Comparison of ENCODE assay signal across 31 mouse cellular contexts in genomic region chr10:92810894-92811293, GRCm38 (mm10).
A peak's percentile ranks its signal among the peaks of the same experiment; 100 is the strongest.
DNase-seq lines count a peak whose midpoint lies in the region; ATAC-seq lines count a peak whose summit lies in the region.
"Had no signal": no experiment of that assay in that cellular context is flagged by ENCODE, and none has a peak within 500 bp of the region (broad histone marks: within the 10 kb centered on the region; RNA-seq: fewer than 3 reads in every experiment).

No protein-coding gene starts in this region.

- H3K27ac ChIP-seq in hindbrain, embryonic 10.5 days: no peak overlapping the region
- H3K27ac ChIP-seq in hindbrain, embryonic 14.5 days: no peak overlapping the region
- no peak overlapping the region for H3K27ac ChIP-seq in embryonic facial prominence, embryonic 11.5 days (replicated peaks; ENCODE audit: low read depth, low read length)
- no peak overlapping the region for H3K27ac ChIP-seq in limb, embryonic 12.5 days
- H3K27ac ChIP-seq: forebrain, embryonic 13.5 days; hindbrain, embryonic 13.5 days; liver, embryonic 13.5 days; midbrain, embryonic 12.5 days; neural tube, embryonic 12.5 days had no signal

- no peak overlapping the region for H3K4me2 ChIP-seq in hindbrain, embryonic 14.5 days (replicated peaks)
- H3K4me2 ChIP-seq in embryonic facial prominence, embryonic 11.5 days (ENCODE audit: low read depth, low read length): no peak overlapping the region
- no peak overlapping the region for H3K4me2 ChIP-seq in limb, embryonic 12.5 days
- H3K4me2 ChIP-seq: forebrain, embryonic 13.5 days; heart, embryonic 11.5 days; hindbrain, embryonic 13.5 days; liver, embryonic 13.5 days; midbrain, embryonic 12.5 days; neural tube, embryonic 12.5 days had no signal

- H3K4me1 ChIP-seq in hindbrain, embryonic 10.5 days (replicated peaks): no peaks in the 10 kb centered on the region
- no peaks in the 10 kb centered on the region for H3K4me1 ChIP-seq in hindbrain, embryonic 14.5 days (replicated peaks; ENCODE audit: control insufficient read depth, insufficient read depth, low read length)
- H3K4me1 ChIP-seq in embryonic facial prominence, embryonic 11.5 days (ENCODE audit: control insufficient read depth, insufficient read depth, low read length): no peaks in the 10 kb centered on the region
- H3K4me1 ChIP-seq in limb, embryonic 12.5 days (replicated peaks): no peaks in the 10 kb centered on the region
- H3K4me1 ChIP-seq: forebrain, embryonic 13.5 days; hindbrain, embryonic 13.5 days; liver, embryonic 13.5 days; megakaryocyte, embryonic 14.5 days; midbrain, embryonic 12.5 days; neural tube, embryonic 12.5 days had no signal

- DNase-seq in hindbrain, embryonic 10.5 days (ENCODE audit: low spot score): peak; percentile 23
- no peak for DNase-seq in hindbrain, embryonic 14.5 days (ENCODE audit: low spot score)
- DNase-seq in 3T3-L1 (ENCODE audit: low read depth, low spot score) (peak; percentile 6), MN1 (ENCODE audit: low spot score) (no peak)
- peak; percentile 35 for DNase-seq in embryonic facial prominence, embryonic 11.5 days (ENCODE audit: low spot score)
- no peak for DNase-seq in gastrocnemius, postnatal 10 days
- DNase-seq: adrenal gland, adult 8-10 months; cerebellum, adult 2 months; cerebellum, postnatal 14 days; gastrocnemius, postnatal 25 days; heart, adult 18-20 months; heart, postnatal 36 days; kidney, postnatal 14 days; layer of hippocampus, postnatal 36 days; liver, embryonic 13.5 days; lung, adult 18-20 months; lung, postnatal 4 days; right cerebral cortex, adult 18-20 months; spleen, adult 18-20 months; thymus, postnatal 25 days had no signal

- H3K27me3 ChIP-seq in hindbrain, embryonic 10.5 days (ENCODE audit: insufficient read depth, poor library complexity, severe bottlenecking): no peaks in the 10 kb centered on the region
- no peaks in the 10 kb centered on the region for H3K27me3 ChIP-seq in hindbrain, embryonic 14.5 days (ENCODE audit: control insufficient read depth, insufficient read depth, low read length)
- H3K27me3 ChIP-seq in embryonic facial prominence, embryonic 11.5 days (ENCODE audit: control insufficient read depth, insufficient read depth, low read length): no peaks in the 10 kb centered on the region
- H3K27me3 ChIP-seq in limb, embryonic 12.5 days: no peaks in the 10 kb centered on the region
- H3K27me3 ChIP-seq: forebrain, embryonic 13.5 days; hindbrain, embryonic 13.5 days; liver, embryonic 13.5 days; megakaryocyte, embryonic 14.5 days; midbrain, embryonic 12.5 days; neural tube, embryonic 12.5 days had no signal

- no peaks in the 10 kb centered on the region for H3K36me3 ChIP-seq in hindbrain, embryonic 10.5 days
- H3K36me3 ChIP-seq in hindbrain, embryonic 14.5 days (replicated peaks; ENCODE audit: control insufficient read depth, insufficient read depth): no peaks in the 10 kb centered on the region
- no peaks in the 10 kb centered on the region for H3K36me3 ChIP-seq in embryonic facial prominence, embryonic 11.5 days (replicated peaks; ENCODE audit: control insufficient read depth, insufficient read depth, low read depth, low read length)
- no peaks in the 10 kb centered on the region for H3K36me3 ChIP-seq in limb, embryonic 12.5 days
- H3K36me3 ChIP-seq: hindbrain, embryonic 13.5 days; liver, embryonic 13.5 days; midbrain, embryonic 12.5 days; neural tube, embryonic 12.5 days had no signal

- WGBS in hindbrain, embryonic 10.5 days: 75% methylated on average over 9 of the region's 9 CpGs
- WGBS in hindbrain, embryonic 14.5 days: 90% methylated on average over 9 of the region's 9 CpGs
- WGBS in embryonic facial prominence, embryonic 11.5 days: 65% methylated on average over 9 of the region's 9 CpGs
- 72% methylated on average over 9 of the region's 9 CpGs for WGBS in limb, embryonic 12.5 days

- no peaks in the 10 kb centered on the region for H3K9me3 ChIP-seq in hindbrain, embryonic 10.5 days
- no peaks in the 10 kb centered on the region for H3K9me3 ChIP-seq in hindbrain, embryonic 14.5 days (ENCODE audit: control insufficient read depth, low read length)
- H3K9me3 ChIP-seq in embryonic facial prominence, embryonic 11.5 days (replicated peaks; ENCODE audit: control insufficient read depth, low read length): no peaks in the 10 kb centered on the region
- no peaks in the 10 kb centered on the region for H3K9me3 ChIP-seq in limb, embryonic 12.5 days
- H3K9me3 ChIP-seq: forebrain, embryonic 13.5 days; hindbrain, embryonic 13.5 days; liver, embryonic 13.5 days; midbrain, embryonic 12.5 days; neural tube, embryonic 12.5 days had no signal

- ATAC-seq in hindbrain, embryonic 14.5 days (ENCODE audit: low FRiP score): no peak
- ATAC-seq in embryonic facial prominence, embryonic 11.5 days (replicated peaks; ENCODE audit: insufficient number of reproducible peaks, low FRiP score, low TSS enrichment, low read depth): 0 out of 2 replicates have a peak, but pooled peaks have one; percentile 29
- ATAC-seq in limb, embryonic 12.5 days (ENCODE audit: insufficient number of reproducible peaks, insufficient read depth, low FRiP score, low TSS enrichment, low read depth): peak; percentile 42; the same call in 1 of the 2 replicates
- ATAC-seq: activated CD4-positive, CD25-positive, alpha-beta regulatory T cell, adult 4 months; forebrain, embryonic 13.5 days; intestine, postnatal 0 days; lung, postnatal 0 days had no signal

- no peak overlapping the region for H3K4me3 ChIP-seq in hindbrain, embryonic 10.5 days
- H3K4me3 ChIP-seq in hindbrain, embryonic 14.5 days (replicated peaks; ENCODE audit: low read length): no peak overlapping the region
- no peak overlapping the region for H3K4me3 ChIP-seq in embryonic facial prominence, embryonic 11.5 days (ENCODE audit: low read depth, low read length)
- no peak overlapping the region for H3K4me3 ChIP-seq in limb, embryonic 12.5 days (replicated peaks)
- H3K4me3 ChIP-seq: forebrain, embryonic 13.5 days; hindbrain, embryonic 13.5 days; liver, embryonic 13.5 days; megakaryocyte, embryonic 14.5 days; midbrain, embryonic 12.5 days; myocyte; neural tube, embryonic 12.5 days had no signal

- H3K9ac ChIP-seq in hindbrain, embryonic 14.5 days: no peak overlapping the region
- H3K9ac ChIP-seq in embryonic facial prominence, embryonic 11.5 days (replicated peaks; ENCODE audit: low read length): no peak overlapping the region
- H3K9ac ChIP-seq in limb, embryonic 12.5 days (replicated peaks): no peak overlapping the region
- H3K9ac ChIP-seq: forebrain, embryonic 13.5 days; hindbrain, embryonic 13.5 days; liver, embryonic 13.5 days; midbrain, embryonic 12.5 days; neural tube, embryonic 12.5 days had no signal

Comparison
In these comparisons a context has a peak if more than half of its experiments do, and no peak if none do; other contexts are left out.
1. DNase-seq: peak in hindbrain, embryonic 10.5 days (single experiment), 3T3-L1 (single experiment) and embryonic facial prominence, embryonic 11.5 days (single experiment); none in hindbrain, embryonic 14.5 days (single experiment), gastrocnemius, postnatal 10 days (single experiment) and MN1 (single experiment).